Mouse (Mus musculus): ENCODE measurements at regions not wholly inside any gene's neighbourhood (a gene's known extent, or its start where the extent isn't known, plus 50 kb on each side); places are given as distances from the start of the nearest gene placed in this dataset.

DNA sequence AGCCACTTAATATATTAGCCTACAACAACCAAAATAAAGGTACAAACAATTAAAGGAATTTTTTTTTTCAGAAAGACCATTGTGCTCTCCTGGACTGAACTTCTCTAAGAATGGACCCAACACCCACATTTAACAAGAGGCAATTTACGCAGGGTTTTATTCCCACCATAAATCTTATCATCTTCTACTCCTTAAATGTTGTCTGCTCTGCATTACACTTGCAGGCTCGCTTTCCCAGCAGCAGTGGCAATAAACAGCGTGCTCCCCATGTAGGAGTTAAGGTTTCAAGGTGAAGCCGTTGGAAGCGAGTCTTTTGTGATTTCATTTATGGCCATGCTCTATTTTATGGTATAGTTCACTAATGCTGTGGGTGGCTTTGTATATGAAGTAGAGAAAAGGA is 76.0 kb upstream of the Nhs start:
- TF ChIP-seq EP300 (IDR thresholded peaks at IDR 0.05; ENCODE audit: low read depth), result no peak
- no peak for TF ChIP-seq CTCF (IDR thresholded peaks at IDR 0.05; ENCODE audit: low read depth)
